Mouse (Mus musculus): ENCODE measurements around the gene Stx6. TPM values are rescaled to one million over a fixed set of nuclear protein-coding genes. Genes with fewer than 3 reads are reported as not detected.
"Not testable (repeated sequence)": the region's sequence is repeated elsewhere in the genome, so short reads cannot be mapped to it uniquely, and the experiment has no call there.

Gene Stx6
- total RNA-seq, 2 experiments from 2014 or later = 10.4 to 10.8 TPM

- DNase-seq = no peak
- intact Hi-C loops (cut with DNase I) = no loop called here
Measured at GRCm38 (mm10) chr1:155153906-155154305, 4.6 kb upstream of the Stx6 start.

DNA sequence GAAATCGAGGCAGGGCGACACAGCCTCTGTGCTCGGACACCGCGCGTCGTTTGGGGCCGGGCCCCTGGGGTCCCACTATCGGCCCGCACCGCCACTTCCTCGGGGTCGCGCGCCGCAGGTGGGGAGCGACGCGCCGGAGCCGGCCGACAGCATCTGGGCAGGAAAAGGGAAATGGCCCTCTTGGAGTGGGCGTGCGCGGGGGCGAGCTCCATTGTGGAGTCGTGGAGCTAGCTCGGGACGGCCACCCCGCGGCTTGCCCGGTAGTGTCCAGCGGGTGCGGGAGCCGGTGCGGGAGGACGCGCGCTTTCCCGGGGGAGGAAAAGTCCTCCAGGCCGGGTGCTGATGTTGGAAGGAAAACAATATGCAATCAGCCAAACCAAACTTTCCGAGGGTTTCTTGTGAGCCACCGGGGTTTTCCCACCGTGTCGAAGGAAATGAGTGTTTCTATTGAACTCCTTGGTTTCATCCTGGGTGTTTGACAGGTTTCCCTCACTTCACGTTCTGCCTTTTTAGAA is 512 bp downstream of the Stx6 start:
- intact Hi-C loops (cut with DNase I) = loop anchor here (5.0 kb wide), 1 partner anchor 53 kb away; no protein-coding TSS in a partner anchor
- DNase-seq = peak in 1 of 2 experiments; percentile 41

- DNase-seq = no peak
- intact Hi-C loops (cut with DNase I) = no loop called here
Measured at GRCm38 (mm10) chr1:155167453-155167852, 8.9 kb downstream of the Stx6 start.

DNA sequence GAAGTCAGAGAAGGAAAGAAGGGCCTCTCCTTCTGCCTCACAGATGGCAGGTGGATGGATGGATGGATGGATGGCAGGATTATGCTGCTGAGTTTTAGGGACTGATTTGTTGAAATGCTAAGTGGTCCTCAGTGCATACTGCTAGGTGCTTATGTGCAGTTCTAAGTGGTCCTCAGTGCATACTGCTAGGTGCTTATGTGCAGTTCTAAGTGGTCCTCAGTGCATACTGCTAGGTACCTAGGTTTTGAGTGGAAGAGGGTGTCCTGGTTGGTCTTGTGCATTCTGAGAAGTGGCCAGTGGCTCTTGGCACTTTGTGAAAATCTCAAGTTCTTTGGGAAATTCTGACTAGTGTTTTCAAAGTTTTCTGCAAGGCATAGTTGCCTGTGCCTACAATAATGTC is 11.4 kb downstream of the Stx6 start:
- intact Hi-C loops (cut with DNase I) = no loop called here

GRCm38 (mm10) chr1:155172895-155173643 is 14.6 kb downstream of the Stx6 start:
- intact Hi-C loops (cut with DNase I) = no loop called here
- no peak for DNase-seq

More for the DNA sequence above, 11.4 kb downstream of the Stx6 start:
- DNase-seq = no peak

GRCm38 (mm10) chr1:155173644-155174016 is 15.1 kb downstream of the Stx6 start:
- DNase-seq; intact Hi-C loops (cut with DNase I): not testable (repeated sequence)

- intact Hi-C loops (cut with DNase I) = no loop called here
- DNase-seq = no peak
Measured at GRCm38 (mm10) chr1:155174424-155174823, 15.9 kb downstream of the Stx6 start.

DNA sequence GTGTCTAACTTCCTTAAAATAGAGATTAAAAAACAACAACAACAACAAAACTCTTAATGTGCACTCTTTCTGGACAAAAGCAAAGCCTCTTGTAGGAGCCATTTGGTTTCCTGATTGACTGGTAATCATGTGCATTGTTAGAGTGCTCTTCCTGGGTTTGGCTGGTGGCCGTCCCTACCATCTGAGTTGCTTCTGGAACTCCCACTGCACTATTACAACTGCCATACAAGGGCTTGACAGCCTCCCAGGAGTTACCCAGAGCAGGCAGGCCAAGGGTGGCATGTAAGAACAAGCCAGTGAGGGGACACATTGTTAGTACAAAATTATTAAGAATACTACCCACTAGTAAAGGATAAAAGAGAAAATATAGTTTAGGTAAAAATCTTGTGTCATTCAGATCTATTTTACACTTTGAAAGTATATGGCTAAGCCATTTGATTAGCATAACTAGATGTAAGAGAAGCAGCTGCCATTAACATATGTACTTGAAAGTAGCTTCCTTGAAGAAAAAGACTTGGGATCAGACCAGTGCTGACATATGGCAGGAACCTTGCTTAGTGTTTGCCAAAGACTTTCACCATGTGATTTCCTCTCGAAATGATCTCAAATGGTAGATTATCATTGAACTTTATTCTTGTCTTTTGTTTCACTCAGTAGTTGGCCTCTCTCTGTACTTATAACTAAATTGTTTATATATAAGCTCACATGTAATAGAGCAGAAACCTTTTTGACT is 19.8 kb downstream of the Stx6 start:
- intact Hi-C loops (cut with DNase I) = no loop called here
- no peak for DNase-seq

DNA sequence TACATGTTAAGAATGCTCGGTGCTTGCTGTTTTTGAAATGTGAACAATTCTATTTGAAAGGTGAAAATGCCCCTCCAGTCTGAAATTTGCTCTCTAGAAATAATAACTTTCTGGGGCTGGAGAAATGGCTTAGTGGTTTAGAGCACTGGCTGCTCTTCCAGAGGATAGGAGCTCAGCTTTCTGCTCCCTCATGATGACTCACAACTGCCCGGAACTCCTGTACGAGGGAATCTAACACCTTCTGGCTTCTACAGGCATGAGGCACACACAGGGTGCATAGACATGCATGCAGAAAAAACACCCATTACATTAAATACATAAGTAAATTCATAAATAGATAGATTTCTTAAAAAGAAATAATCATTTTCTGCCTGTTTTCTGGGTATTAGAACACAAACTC is 25.7 kb downstream of the Stx6 start:
- DNase-seq = no peak
- intact Hi-C loops (cut with DNase I) = no loop called here

GRCm38 (mm10) chr1:155188656-155189055 is 30.1 kb downstream of the Stx6 start:
- no peak for DNase-seq
- intact Hi-C loops (cut with DNase I) = no loop called here

- intact Hi-C loops (cut with DNase I) = no loop called here
- no peak for DNase-seq
Measured at GRCm38 (mm10) chr1:155191219-155191618, 32.7 kb downstream of the Stx6 start.

GRCm38 (mm10) chr1:155191671-155192070 is 33.2 kb downstream of the Stx6 start:
- no peak for DNase-seq
- intact Hi-C loops (cut with DNase I) = no loop called here

DNA sequence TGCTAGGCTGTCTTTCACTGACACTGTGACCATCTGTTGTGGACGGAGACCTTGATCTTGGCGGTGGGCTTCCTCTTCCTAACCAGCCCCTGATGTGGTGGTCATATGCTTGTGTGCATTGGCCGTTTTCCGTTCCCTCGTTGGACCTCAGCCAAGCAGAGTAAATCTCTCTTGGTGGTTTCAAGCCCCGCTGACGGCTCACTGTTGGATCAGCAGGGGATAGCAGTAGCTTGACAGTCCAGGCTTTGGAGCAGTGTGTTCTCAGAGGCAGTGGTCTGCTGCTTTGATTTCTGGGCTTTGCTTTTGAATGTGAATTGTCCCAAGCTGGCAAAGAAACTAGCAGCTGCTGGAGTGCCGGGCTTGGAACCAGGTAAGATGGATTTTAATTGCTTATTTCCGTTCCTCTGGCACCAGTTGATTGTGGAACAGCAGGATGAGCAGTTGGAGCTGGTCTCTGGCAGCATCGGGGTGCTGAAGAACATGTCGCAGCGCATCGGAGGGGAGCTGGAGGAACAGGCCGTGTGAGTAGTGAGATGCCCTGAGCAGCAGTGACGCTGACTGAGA is 34.4 kb downstream of the Stx6 start:
- intact Hi-C loops (cut with DNase I) = no loop called here
- no peak for DNase-seq

- intact Hi-C loops (cut with DNase I) = no loop called here
- DNase-seq = no peak
Measured at GRCm38 (mm10) chr1:155196691-155197090, 38.2 kb downstream of the Stx6 start.

- no peak for DNase-seq
- intact Hi-C loops (cut with DNase I) = no loop called here
Measured at GRCm38 (mm10) chr1:155199522-155199921, 41.0 kb downstream of the Stx6 start.

DNA sequence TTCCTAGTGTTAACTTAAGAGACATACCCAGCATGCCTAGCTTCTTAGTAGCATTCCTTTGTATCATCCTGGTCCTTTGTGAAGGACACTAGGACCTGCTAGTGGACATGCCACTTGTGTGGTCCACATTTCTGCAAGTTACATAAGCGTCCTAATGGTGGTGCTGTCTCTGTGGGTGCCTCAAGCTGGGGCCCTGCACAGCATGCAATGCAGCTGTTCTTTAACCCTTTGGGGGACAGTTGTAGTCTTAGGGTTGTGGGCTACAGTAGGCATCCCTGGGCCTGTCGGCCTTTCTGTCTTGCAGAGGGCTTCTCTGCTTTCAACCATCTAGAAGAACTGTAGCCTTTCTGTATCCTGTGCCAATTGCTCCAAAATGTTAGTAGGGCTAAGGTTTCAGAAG is 42.5 kb downstream of the Stx6 start:
- intact Hi-C loops (cut with DNase I) = loop anchor here (5.0 kb wide), 1 partner anchor 114 kb away; no protein-coding TSS in a partner anchor
- DNase-seq = no peak

GRCm38 (mm10) chr1:155201373-155201879 is 42.9 kb downstream of the Stx6 start:
- DNase-seq = no peak
- intact Hi-C loops (cut with DNase I) = loop anchor here (5.0 kb wide), 1 partner anchor 114 kb away; no protein-coding TSS in a partner anchor

DNA sequence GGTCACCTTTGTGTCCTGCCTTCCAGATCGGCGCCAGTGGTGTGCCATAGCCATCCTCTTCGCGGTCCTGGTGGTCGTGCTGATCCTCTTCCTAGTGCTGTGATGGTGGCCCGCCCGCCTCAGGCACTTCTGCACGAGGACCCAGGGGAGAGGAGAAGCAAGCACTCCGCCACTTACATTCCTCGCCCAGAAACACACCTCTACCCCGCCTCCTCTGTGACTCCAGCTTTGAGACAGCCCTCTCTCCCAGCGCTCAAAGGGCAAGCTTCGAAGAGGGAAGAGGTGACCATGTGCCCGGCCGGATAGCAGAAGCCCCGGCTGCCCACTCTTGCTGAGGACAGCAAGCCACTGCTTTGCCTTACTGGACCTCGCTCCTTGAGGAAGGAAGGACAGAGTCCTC is 43.4 kb downstream of the Stx6 start:
- intact Hi-C loops (cut with DNase I) = loop anchor here (5.0 kb wide), 1 partner anchor 115 kb away; no protein-coding TSS in a partner anchor

DNA sequence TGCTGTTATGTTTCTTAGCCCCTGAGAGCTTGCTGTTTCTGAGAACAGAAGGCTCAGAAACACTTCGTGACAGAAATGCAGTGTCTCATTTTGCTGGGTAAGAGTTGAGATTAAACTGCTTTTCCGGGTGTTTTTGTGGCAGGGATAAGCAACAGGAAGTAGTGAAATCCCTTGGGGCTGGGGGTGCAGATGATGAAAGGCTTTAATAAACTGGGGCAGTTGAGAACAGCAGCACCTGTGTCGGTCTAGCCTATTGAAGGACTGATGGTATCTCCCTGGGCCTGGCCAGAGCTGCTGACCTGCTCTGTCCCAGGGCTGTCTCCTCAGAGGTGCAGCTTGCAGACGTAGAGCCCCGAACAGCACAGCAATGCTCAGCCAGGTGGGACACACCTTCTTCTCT is 44.0 kb downstream of the Stx6 start:
- intact Hi-C loops (cut with DNase I) = loop anchor here (5.0 kb wide), 1 partner anchor 115 kb away; no protein-coding TSS in a partner anchor

More for the DNA sequence above, 43.4 kb downstream of the Stx6 start:
- no peak for DNase-seq

GRCm38 (mm10) chr1:155203101-155203500 is 44.6 kb downstream of the Stx6 start:
- intact Hi-C loops (cut with DNase I) = loop anchor here (5.0 kb wide), 1 partner anchor 116 kb away; no protein-coding TSS in a partner anchor
- DNase-seq = no peak

More for the DNA sequence above, 44.0 kb downstream of the Stx6 start:
- no peak for DNase-seq

DNA sequence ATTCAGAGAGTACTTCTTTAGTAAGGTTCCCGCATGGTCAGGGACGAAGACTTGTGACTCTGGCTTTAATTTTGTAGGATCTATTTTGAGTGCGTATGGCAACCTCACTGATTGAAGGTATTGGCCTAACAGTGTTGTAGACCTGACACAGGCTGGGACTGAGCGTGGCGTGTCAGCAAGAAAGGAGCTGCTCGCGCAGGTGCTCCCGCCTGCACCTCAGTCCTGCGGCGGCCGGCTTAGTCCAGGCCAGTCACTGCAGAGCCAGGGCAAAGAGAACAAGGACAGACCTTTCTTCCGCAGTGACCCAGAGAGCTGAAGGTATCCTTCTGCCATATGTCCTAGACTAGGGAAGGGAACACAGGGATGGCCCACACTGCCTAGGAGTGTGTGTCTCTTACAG is 45.4 kb downstream of the Stx6 start:
- intact Hi-C loops (cut with DNase I) = loop anchor here (5.0 kb wide), 1 partner anchor 117 kb away; no protein-coding TSS in a partner anchor
- DNase-seq = no peak

Measured in gastrocnemius, postnatal 36 days (tissue).